Comparison of ENCODE assay signal across 20 mouse cellular contexts in the genomic region with DNA sequence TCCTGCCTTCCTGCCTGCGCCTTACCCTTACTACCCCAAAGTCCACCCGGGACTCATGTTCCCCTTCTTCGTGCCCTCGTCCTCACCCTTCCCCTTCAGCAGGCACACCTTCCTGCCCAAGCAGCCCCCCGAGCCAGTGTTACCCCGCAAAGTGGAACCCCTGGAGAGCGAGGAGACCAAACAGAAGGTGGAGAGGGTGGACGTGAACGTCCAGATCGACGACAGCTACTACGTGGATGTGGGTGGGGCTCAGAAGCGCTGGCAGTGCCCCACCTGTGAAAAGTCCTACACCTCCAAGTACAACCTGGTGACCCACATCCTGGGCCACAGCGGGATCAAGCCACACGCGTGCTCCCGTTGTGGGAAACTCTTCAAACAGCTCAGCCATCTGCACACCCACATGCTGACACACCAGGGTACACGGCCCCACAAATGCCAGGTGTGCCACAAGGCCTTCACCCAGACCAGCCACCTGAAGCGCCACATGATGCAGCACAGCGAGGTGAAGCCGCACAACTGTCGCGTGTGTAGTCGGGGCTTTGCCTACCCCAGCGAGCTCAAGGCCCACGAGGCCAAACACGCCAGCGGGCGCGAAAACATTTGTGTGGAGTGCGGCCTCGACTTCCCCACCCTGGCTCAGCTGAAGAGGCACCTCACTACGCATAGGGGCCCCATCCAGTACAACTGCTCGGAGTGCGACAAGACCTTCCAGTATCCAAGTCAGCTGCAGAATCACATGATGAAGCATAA. TPM values are rescaled to one million over a fixed set of nuclear protein-coding genes. Genes with fewer than 3 reads are reported as not detected.
A peak's percentile ranks its signal among the peaks of the same experiment; 100 is the strongest.
DNase-seq lines count a peak whose midpoint lies in the region; ATAC-seq and TF ChIP-seq lines count a peak whose summit lies in the region.
"Had no signal": no experiment of that assay in that cellular context is flagged by ENCODE, and none has a peak within 500 bp of the region (broad histone marks: within the 10 kb centered on the region; RNA-seq: fewer than 3 reads in every experiment).

No protein-coding gene starts in this region.

- peak in 1 of 2 experiments; percentile 24 for DNase-seq in heart, adult 2 months
- no peak for DNase-seq in heart, postnatal 10 days
- DNase-seq in heart, postnatal 0 days (ENCODE audit: low spot score), result no peak
- DNase-seq in heart, postnatal 14 days, result no peak
- no peak for DNase-seq in lung, postnatal 36 days
- DNase-seq: cerebellum, adult 2 months; gastrocnemius, postnatal 14 days; kidney, adult 9 months; retina, postnatal 1 day; thymus, adult 18-20 months; thymus, postnatal 4 days had no signal

- no peak overlapping the region for H3K9ac ChIP-seq in heart, adult 2 months (ENCODE audit: low read depth, low read length)
- no peak overlapping the region for H3K9ac ChIP-seq in heart, postnatal 0 days (replicated peaks; ENCODE audit: low read depth, low read length)
- H3K9ac ChIP-seq in lung, embryonic 15.5 days, result no peak overlapping the region
- H3K9ac ChIP-seq: forebrain, embryonic 12.5 days; limb, embryonic 15.5 days; liver, embryonic 15.5 days; stomach, embryonic 15.5 days had no signal

- no peak for ATAC-seq in heart, postnatal 0 days (ENCODE audit: insufficient read depth, low read depth)
- ATAC-seq in lung, embryonic 15.5 days (ENCODE audit: borderline replicate concordance, extremely low read depth, low FRiP score, low TSS enrichment), result 0 out of 2 replicates have a peak, but pooled peaks have one; percentile 27
- 0 out of 2 replicates have a peak, but pooled peaks have one; percentile 3 for ATAC-seq in neutrophil, adult 5-6 weeks (ENCODE audit: extremely low read depth, insufficient number of reproducible peaks, low FRiP score, poor library complexity, severe bottlenecking)
- ATAC-seq: lung, postnatal 0 days had no signal

- no peak overlapping the region for H3K4me3 ChIP-seq in heart, adult 2 months
- H3K4me3 ChIP-seq in heart, postnatal 0 days (ENCODE audit: low read depth, low read length), result no peak overlapping the region
- H3K4me3 ChIP-seq in lung, embryonic 15.5 days, result no peak overlapping the region
- H3K4me3 ChIP-seq: embryonic facial prominence, embryonic 10.5 days; forebrain, embryonic 12.5 days; limb, embryonic 15.5 days; liver, embryonic 15.5 days; stomach, embryonic 15.5 days had no signal

- peaks cover 39% of the 10 kb centered on the region for H3K4me1 ChIP-seq in heart, adult 2 months (ENCODE audit: control insufficient read depth, insufficient read depth, low read length)
- H3K4me1 ChIP-seq in heart, postnatal 0 days (ENCODE audit: control insufficient read depth, insufficient read depth), result peaks cover 54% of the 10 kb centered on the region
- peaks cover 6% of the 10 kb centered on the region; the same call in 1 of the 2 replicates for H3K4me1 ChIP-seq in lung, embryonic 15.5 days
- H3K4me1 ChIP-seq: forebrain, embryonic 12.5 days; stomach, embryonic 15.5 days had no signal

- peak overlapping the region; percentile 88 for H3K27ac ChIP-seq in heart, adult 2 months
- peak overlapping the region; percentile 76 for H3K27ac ChIP-seq in heart, postnatal 0 days (ENCODE audit: low read depth)
- no peak overlapping the region for H3K27ac ChIP-seq in lung, embryonic 15.5 days
- H3K27ac ChIP-seq: embryonic facial prominence, embryonic 10.5 days; forebrain, embryonic 12.5 days; limb, embryonic 15.5 days; liver, embryonic 15.5 days had no signal

- peaks cover 53% of the 10 kb centered on the region for H3K36me3 ChIP-seq in heart, adult 2 months (ENCODE audit: control insufficient read depth, insufficient read depth, low read length)
- no peaks in the 10 kb centered on the region for H3K36me3 ChIP-seq in heart, postnatal 0 days (replicated peaks; ENCODE audit: control insufficient read depth, insufficient read depth, low read length)
- H3K36me3 ChIP-seq in lung, embryonic 15.5 days, result no peaks in the 10 kb centered on the region
- H3K36me3 ChIP-seq: embryonic facial prominence, embryonic 10.5 days; forebrain, embryonic 12.5 days; limb, embryonic 15.5 days; liver, embryonic 15.5 days; stomach, embryonic 15.5 days had no signal

- TF ChIP-seq POLR2A in heart, adult 2 months (IDR thresholded peaks at IDR 0.05; ENCODE audit: insufficient read depth, low read depth, low read length), result no peak

- no peak overlapping the region for H3K4me2 ChIP-seq in heart, postnatal 0 days (ENCODE audit: low read depth, low read length)
- no peak overlapping the region for H3K4me2 ChIP-seq in lung, embryonic 15.5 days
- H3K4me2 ChIP-seq: forebrain, embryonic 12.5 days; limb, embryonic 15.5 days; liver, embryonic 15.5 days; stomach, embryonic 15.5 days had no signal

- H3K9me3 ChIP-seq in heart, postnatal 0 days (replicated peaks; ENCODE audit: control insufficient read depth, low read length), result no peaks in the 10 kb centered on the region
- H3K9me3 ChIP-seq in lung, embryonic 15.5 days, result no peaks in the 10 kb centered on the region
- H3K9me3 ChIP-seq: embryonic facial prominence, embryonic 10.5 days; forebrain, embryonic 12.5 days; limb, embryonic 15.5 days; liver, embryonic 15.5 days; stomach, embryonic 15.5 days had no signal

- no peak for TF ChIP-seq EP300 in heart, adult 2 months (IDR thresholded peaks at IDR 0.05; ENCODE audit: insufficient read depth, low read depth, low read length)
- TF ChIP-seq EP300 in heart, postnatal 0 days (IDR thresholded peaks at IDR 0.05; ENCODE audit: low read depth), result no peak

- TF ChIP-seq CTCF in heart, adult 2 months (IDR thresholded peaks at IDR 0.05), result no peak
- no peak for TF ChIP-seq CTCF in heart, postnatal 0 days (IDR thresholded peaks at IDR 0.05; ENCODE audit: low read depth)

- H3K27me3 ChIP-seq in heart, adult 2 months (ENCODE audit: control insufficient read depth, insufficient read depth, low read length), result no peaks in the 10 kb centered on the region
- H3K27me3 ChIP-seq in heart, postnatal 0 days (ENCODE audit: control insufficient read depth, insufficient read depth, low read length), result no peaks in the 10 kb centered on the region
- H3K27me3 ChIP-seq in lung, embryonic 15.5 days, result no peaks in the 10 kb centered on the region
- H3K27me3 ChIP-seq: forebrain, embryonic 12.5 days; limb, embryonic 15.5 days; liver, embryonic 15.5 days; stomach, embryonic 15.5 days had no signal

- WGBS in heart, adult 2 months, result 90% methylated on average over 35 of the region's 35 CpGs
- 94% methylated on average over 35 of the region's 35 CpGs for WGBS in heart, postnatal 0 days
- WGBS in lung, embryonic 15.5 days, result 91% methylated on average over 35 of the region's 35 CpGs

- H3K79me2 ChIP-seq in heart, adult 2 months (replicated peaks; ENCODE audit: control insufficient read depth, insufficient read depth, low read length), result no peaks in the 10 kb centered on the region

- intact Hi-C loops in heart, adult 2 months (cut with DNase I), result no loop called here
- intact Hi-C loops in heart, postnatal 10 days (cut with DNase I), result no loop called here
- intact Hi-C loops in heart, postnatal 14 days (cut with DNase I), result no loop called here

RNA-seq across cellular contexts. Expression of a gene that starts 44.4 kb away (rescaled TPM):
- total RNA-seq in heart, adult 2 months (2021), result 10 to 100 TPM in 1 of 2 experiments, 1 to 10 TPM in 1; 9.7 to 14.4 TPM
- polyA plus RNA-seq in heart, adult 2 months (2012; rRNA removed), result 5.0 and 7.8 TPM in 2 replicates
- total RNA-seq in heart, postnatal 10 days (2021), result 10 to 100 TPM; 13.4 to 16.9 TPM
- total RNA-seq in heart, postnatal 0 days (2014; rRNA removed; ENCODE audit: low replicate concordance), result 4.5 and 5.6 TPM in 2 replicates
- 0.82 TPM in 2 replicates for polyA plus RNA-seq in heart, postnatal 0 days (2015; fragmentation: Nextera tagmentation; extraction: Ambion mirVana)
- 10 to 100 TPM; 19.7 to 21.2 TPM for total RNA-seq in heart, postnatal 14 days (2021)
- polyA plus RNA-seq in lung, embryonic 15.5 days (2015; fragmentation: Nextera tagmentation; extraction: Ambion mirVana), result 0.96 and 1.2 TPM in 2 replicates
- 0.12 TPM in 2 replicates for total RNA-seq in neutrophil, adult 5-6 weeks (2017)
- total RNA-seq: CH12.LX had no signal
